Mouse (Mus musculus) lung, embryonic 16.5 days (tissue): ENCODE measurements around the gene Ints7. TPM values are rescaled to one million over a fixed set of nuclear protein-coding genes. Genes with fewer than 3 reads are reported as not detected.

Experiments
- ATAC-seq: fragments of 200-750 bp; cut with Nextera tagmentation; 2 replicates; pipeline ENCODE4 v1.8.0; 2017; ENCODE audit warnings: low read depth, mild to moderate bottlenecking, moderate library complexity
- H3K27ac ChIP-seq: fragments of 300-500 bp; sonication (generic); 2 replicates; pipeline ENCODE4 v1.5.1; 2014; ENCODE audit warnings: mild to moderate bottlenecking, control low read depth, low read length
- H3K27me3 ChIP-seq: fragments of 300-500 bp; sonication (generic); 2 replicates; pipeline ENCODE4 v1.6.1; 2014; ENCODE audit warnings: low read depth, low read length, mixed read lengths; ENCODE audit not compliant: control insufficient read depth, insufficient read depth
- H3K36me3 ChIP-seq: fragments of 300-500 bp; sonication (generic); 2 replicates; pipeline ENCODE4 v1.6.1; 2014; ENCODE audit warnings: low read length; ENCODE audit not compliant: control insufficient read depth, insufficient read depth
- H3K4me1 ChIP-seq: fragments of 300-500 bp; sonication (generic); replicated peaks from 2 replicates; pipeline ENCODE4 v1.6.1; 2014; ENCODE audit warnings: low read length, mixed read lengths; ENCODE audit not compliant: control insufficient read depth, insufficient read depth
- H3K4me2 ChIP-seq: fragments of 300-500 bp; sonication (generic); 2 replicates; pipeline ENCODE4 v1.6.1; 2014; ENCODE audit warnings: low read depth, low read length, control low read depth
- H3K4me3 ChIP-seq: fragments of 300-500 bp; sonication (generic); 2 replicates; pipeline ENCODE4 v1.5.1; 2014; ENCODE audit warnings: mild to moderate bottlenecking, low read length, control low read depth
- H3K9ac ChIP-seq: fragments of 300-500 bp; sonication (generic); 2 replicates; pipeline ENCODE4 v1.6.1; 2014; ENCODE audit warnings: low read length, control low read depth
- H3K9me3 ChIP-seq: fragments of 300-500 bp; sonication (generic); 2 replicates; pipeline ENCODE4 v1.6.1; 2016; ENCODE audit warnings: low read length; ENCODE audit not compliant: control insufficient read depth
- WGBS: fragments of 180-500 bp; shearing (Covaris S2); extraction: QIAGEN DNeasy Blood & Tissue Kit; methylation state at CpG from one replicate; pipeline ENCODE4 v1.1.7; 2014; 5-methylcytosine and 5-hydroxymethylcytosine counted together
- polyA plus RNA-seq: library from polyadenylated mRNA; unstranded; fragments of >200 nt; fragmentation: Nextera tagmentation; extraction: Ambion mirVana; gene quantifications from 2 replicates; pipeline ENCODE4 v1.2.1, GENCODE M21; 2015

The Ints7 gene
- polyA plus RNA-seq, 1 experiment from 2014 or later = 54.7 TPM

DNA sequence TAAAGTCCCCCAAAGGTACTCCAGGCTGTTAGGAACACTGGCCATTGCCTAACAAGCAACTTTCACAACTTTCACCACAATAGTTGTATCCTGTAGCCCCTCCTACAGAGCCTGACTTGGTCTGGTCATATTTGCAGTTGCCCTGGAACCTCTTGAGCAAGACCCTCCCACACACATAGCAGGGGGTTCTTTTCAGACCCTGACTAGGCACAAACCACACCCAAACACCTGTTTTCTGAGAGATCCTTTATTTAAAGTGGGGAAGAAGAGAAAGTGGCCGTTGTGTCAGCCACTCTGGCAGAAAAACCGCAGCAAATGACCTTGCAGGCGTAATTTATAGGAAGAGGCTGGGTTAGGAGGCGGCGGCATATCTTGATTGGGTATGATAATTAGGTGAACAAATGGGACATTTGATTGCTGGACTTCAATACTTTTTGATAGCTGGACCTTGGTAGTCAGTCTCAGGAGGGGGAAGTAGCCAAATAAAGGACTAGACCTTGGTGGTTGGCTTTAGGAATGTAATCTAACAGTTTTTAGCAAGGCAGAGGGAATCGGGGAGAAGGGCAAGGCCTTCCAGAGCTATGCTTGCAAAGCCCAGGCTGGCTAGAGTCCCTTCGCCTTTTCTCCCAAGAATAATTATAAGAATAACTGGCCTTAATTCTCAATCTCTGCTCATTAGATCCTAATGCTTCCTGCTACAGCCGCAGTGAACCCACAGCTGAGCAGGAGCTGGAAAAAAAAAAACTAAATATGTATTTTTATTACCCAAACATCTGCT is 85.8 kb downstream of the Ints7 start:
- peaks cover 5% of the 10 kb centered on the region; the same call in 1 of the 2 replicates for H3K4me1 ChIP-seq
- 51% methylated on average over 8 of the region's 8 CpGs for WGBS
- H3K27ac ChIP-seq = no peak overlapping the region
- no peaks in the 10 kb centered on the region for H3K9me3 ChIP-seq
- no peaks in the 10 kb centered on the region for H3K36me3 ChIP-seq
- no peak for ATAC-seq
- H3K4me3 ChIP-seq = no peak overlapping the region
- no peak overlapping the region for H3K9ac ChIP-seq
- H3K27me3 ChIP-seq = no peaks in the 10 kb centered on the region
- H3K4me2 ChIP-seq = no peak overlapping the region

DNA sequence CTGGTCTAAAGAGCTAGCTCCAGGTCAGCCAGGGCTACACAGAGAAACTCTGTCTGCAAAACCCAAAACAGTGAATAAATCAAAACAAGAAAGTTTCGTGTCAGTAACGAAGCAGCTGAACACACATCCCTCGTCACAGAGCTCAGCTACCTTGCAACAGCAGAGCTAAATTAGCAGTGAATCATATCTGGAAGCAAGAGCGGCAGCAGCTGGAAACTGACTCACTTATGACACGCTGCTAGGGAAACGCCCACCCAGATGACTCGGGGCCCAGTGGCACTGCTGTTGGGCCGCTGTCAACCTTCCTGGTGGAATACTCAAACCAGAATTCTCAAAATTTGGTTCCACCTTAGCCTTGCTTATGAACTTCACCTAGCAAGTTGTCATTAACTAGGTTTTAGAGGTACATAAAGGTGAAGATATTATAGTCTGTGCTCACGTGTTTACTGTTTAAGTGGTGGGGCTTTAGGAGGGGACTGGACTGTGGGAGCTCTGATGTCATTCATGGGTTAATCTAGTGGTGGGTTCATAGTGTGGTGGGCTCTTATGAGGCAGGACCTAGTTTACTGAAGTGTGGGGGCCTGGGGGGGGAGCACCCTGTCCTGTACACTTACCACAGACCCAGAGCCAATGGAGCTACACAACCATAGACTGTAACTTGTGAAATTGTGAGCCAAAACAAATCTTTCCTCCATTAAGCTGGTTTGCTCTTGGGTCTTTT is 86.9 kb downstream of the Ints7 start:
- Histone ChIP-seq H3K9ac (no peak overlapping the region), H3K27me3 (no peaks in the 10 kb centered on the region), H3K9me3 (no peaks in the 10 kb centered on the region), H3K4me3 (no peak overlapping the region), H3K36me3 (no peaks in the 10 kb centered on the region), H3K27ac (no peak overlapping the region), H3K4me2 (no peak overlapping the region), H3K4me1 (peaks cover 5% of the 10 kb centered on the region; the same call in 1 of the 2 replicates)
- 0 out of 2 replicates have a peak, but pooled peaks have one; percentile 28 for ATAC-seq
- 38% methylated on average over 9 of the region's 9 CpGs for WGBS

DNA sequence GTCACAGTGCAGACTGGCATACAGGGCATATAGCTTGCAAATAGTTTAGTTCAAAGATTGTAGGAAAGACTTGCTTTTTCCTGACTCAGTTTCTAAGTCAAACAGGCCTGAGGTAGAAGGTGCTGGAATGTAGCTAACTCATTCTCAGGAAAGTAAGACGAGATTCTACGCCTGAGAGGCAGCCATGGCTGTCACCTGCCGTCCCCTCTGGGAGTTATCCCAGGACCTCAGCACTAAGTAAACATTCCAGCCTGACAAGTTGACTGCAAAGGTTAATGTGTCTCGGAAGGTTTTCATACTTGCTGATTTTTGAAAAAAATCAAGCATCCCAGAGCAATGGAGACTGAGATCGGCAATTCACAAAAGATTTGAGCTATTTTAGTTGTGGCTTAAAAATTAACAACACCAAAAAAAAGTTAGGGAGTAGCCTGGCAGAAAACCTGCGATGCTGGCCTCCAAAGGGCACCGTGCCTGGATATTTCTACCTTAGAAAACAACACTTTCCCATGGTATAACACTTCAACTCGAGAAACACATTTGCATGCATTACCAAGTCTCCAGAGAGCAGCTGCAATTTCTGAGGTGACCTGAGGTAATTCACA is 87.6 kb downstream of the Ints7 start:
- no peak overlapping the region for H3K9ac ChIP-seq
- H3K36me3 ChIP-seq = no peaks in the 10 kb centered on the region
- peak overlapping the region; percentile 16; the same call in 1 of the 2 replicates for H3K4me2 ChIP-seq
- ATAC-seq = peak; percentile 43; the same call in 1 of the 2 replicates
- H3K4me1 ChIP-seq = peaks cover 5% of the 10 kb centered on the region; the same call in 1 of the 2 replicates
- no peaks in the 10 kb centered on the region for H3K27me3 ChIP-seq
- 26% methylated on average over 8 of the region's 8 CpGs for WGBS
- H3K9me3 ChIP-seq = no peaks in the 10 kb centered on the region
- H3K27ac ChIP-seq = no peak overlapping the region; the same call in 1 of the 2 replicates
- H3K4me3 ChIP-seq = no peak overlapping the region

DNA sequence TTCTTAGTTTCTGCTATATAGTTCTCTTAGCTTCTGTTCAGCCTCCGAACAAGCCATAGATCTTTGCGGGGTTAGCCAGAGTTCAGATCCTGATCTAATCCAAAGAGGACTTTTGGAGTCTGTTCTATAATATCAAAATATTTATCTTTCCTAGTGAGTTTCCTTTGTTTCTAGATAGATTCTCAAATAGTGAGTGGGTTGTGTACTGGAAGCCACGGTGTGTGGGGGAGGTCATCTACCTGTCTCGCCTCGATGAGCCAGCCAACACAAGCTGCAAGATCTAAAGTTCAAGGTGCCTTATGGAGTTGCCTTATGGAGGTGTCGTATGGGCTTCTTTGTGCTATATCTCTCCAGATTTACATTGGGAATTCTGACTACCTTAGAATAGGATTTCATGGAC is 88.2 kb downstream of the Ints7 start:
- no peak for ATAC-seq
- H3K9me3 ChIP-seq = no peaks in the 10 kb centered on the region
- H3K9ac ChIP-seq = no peak overlapping the region
- WGBS = 54% methylated on average over 6 of the region's 6 CpGs
- peaks cover 5% of the 10 kb centered on the region; the same call in 1 of the 2 replicates for H3K4me1 ChIP-seq
- no peak overlapping the region for H3K4me3 ChIP-seq
- H3K27ac ChIP-seq = no peak overlapping the region; the same call in 1 of the 2 replicates
- H3K36me3 ChIP-seq = no peaks in the 10 kb centered on the region
- H3K27me3 ChIP-seq = no peaks in the 10 kb centered on the region
- H3K4me2 ChIP-seq = peak overlapping the region; percentile 16; the same call in 1 of the 2 replicates

DNA sequence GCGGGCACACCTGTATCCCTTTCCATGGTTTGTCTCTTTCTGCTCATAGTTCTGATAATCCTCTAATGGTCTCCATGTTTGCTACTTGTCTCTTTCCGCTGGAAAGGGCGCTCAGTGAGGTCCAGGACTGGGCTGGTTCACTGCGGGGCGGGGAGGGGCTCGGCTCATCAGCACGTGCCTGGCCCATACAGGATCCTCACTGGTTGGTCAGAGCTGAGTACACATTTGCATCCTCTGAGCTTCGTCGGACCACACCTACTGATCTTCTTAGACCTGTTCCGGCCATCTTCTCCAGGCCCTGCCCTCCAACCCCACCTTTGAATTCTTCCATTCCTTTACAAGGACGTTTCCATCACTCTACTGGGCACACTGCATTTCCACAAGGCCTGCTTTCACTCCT is 90.9 kb downstream of the Ints7 start:
- H3K27ac ChIP-seq = no peak overlapping the region
- H3K4me2 ChIP-seq = no peak overlapping the region
- H3K4me1 ChIP-seq = peaks cover 5% of the 10 kb centered on the region; the same call in 1 of the 2 replicates
- H3K36me3 ChIP-seq = no peaks in the 10 kb centered on the region
- H3K9ac ChIP-seq = no peak overlapping the region
- no peak overlapping the region for H3K4me3 ChIP-seq
- H3K27me3 ChIP-seq = no peaks in the 10 kb centered on the region
- no peaks in the 10 kb centered on the region for H3K9me3 ChIP-seq
- ATAC-seq = no peak
- 75% methylated on average over 11 of the region's 11 CpGs for WGBS

DNA sequence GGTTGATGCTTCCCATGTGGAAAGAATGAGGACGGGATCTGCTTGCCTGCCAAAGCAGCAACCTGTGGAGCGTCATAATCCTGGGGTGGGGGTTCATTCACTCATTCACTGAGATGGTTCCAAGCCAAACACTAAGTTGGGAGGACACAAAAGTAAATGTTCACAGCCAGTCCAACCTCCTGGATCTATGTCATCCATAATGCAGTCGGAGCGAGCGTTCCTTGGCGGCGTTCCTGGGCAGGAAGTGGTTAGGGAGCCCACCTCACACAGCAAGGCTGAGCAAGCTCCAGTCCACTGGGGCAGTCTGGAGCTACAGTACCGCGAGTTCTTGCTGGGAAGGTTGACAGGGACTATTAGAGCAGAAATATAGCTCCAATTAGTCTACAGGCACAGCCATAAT is 92.6 kb downstream of the Ints7 start:
- Histone ChIP-seq H3K27ac (no peak overlapping the region), H3K4me1 (peaks cover 5% of the 10 kb centered on the region; the same call in 1 of the 2 replicates), H3K9ac (no peak overlapping the region), H3K36me3 (no peaks in the 10 kb centered on the region), H3K4me3 (no peak overlapping the region), H3K27me3 (no peaks in the 10 kb centered on the region), H3K9me3 (no peaks in the 10 kb centered on the region), H3K4me2 (no peak overlapping the region)
- 79% methylated on average over 9 of the region's 9 CpGs for WGBS
- no peak for ATAC-seq

Other genes with a start within 250 kb of the Ints7 start
- gene Tmem206, start 249.7 kb upstream of the Ints7 start, polyA plus RNA-seq = 22.8 and 23.4 TPM in 2 replicates
- 18.4 and 21.7 TPM in 2 replicates for gene Ppp2r5a, start 172.4 kb upstream of the Ints7 start, polyA plus RNA-seq
- gene Dtl, start 92 bp upstream of the Ints7 start, polyA plus RNA-seq = 50.1 and 54.0 TPM in 2 replicates
- gene Lpgat1, start 142.2 kb downstream of the Ints7 start, polyA plus RNA-seq = 11.3 and 12.4 TPM in 2 replicates
- gene Nek2, start 245.8 kb downstream of the Ints7 start, polyA plus RNA-seq = 52.9 and 54.5 TPM in 2 replicates